Comparison of ENCODE assay signal across 9 mouse cellular contexts in genomic region chr10:118810908-118811711, GRCm38 (mm10). TPM values are rescaled to one million over a fixed set of nuclear protein-coding genes. Genes with fewer than 3 reads are reported as not detected.
A peak's percentile ranks its signal among the peaks of the same experiment; 100 is the strongest.
DNase-seq lines count a peak whose midpoint lies in the region; ATAC-seq lines count a peak whose summit lies in the region.
"Had no signal": no experiment of that assay in that cellular context is flagged by ENCODE, and none has a peak within 500 bp of the region (broad histone marks: within the 10 kb centered on the region; RNA-seq: fewer than 3 reads in every experiment).

No protein-coding gene starts in this region.

- peak; percentile 85 for ATAC-seq in granulocyte monocyte progenitor cell, adult 5-6 weeks (replicated peaks; ENCODE audit: poor library complexity, severe bottlenecking)
- ATAC-seq in midbrain, embryonic 11.5 days (ENCODE audit: low FRiP score), result no peak

- peaks cover 2% of the 10 kb centered on the region; the same call in 1 of the 2 replicates for H3K4me1 ChIP-seq in midbrain, embryonic 11.5 days (ENCODE audit: control insufficient read depth, insufficient read depth, low read length)

- H3K36me3 ChIP-seq in midbrain, embryonic 11.5 days (ENCODE audit: control insufficient read depth, insufficient read depth, low read length), result no peaks in the 10 kb centered on the region

- no peak overlapping the region for H3K27ac ChIP-seq in midbrain, embryonic 11.5 days (ENCODE audit: low read depth, low read length)

- WGBS in midbrain, embryonic 11.5 days, result 72% methylated on average over 16 of the region's 16 CpGs

- H3K4me2 ChIP-seq in midbrain, embryonic 11.5 days, result no peak overlapping the region

- H3K4me3 ChIP-seq in midbrain, embryonic 11.5 days (ENCODE audit: low read depth, low read length), result no peak overlapping the region

- H3K9me3 ChIP-seq in midbrain, embryonic 11.5 days (ENCODE audit: control insufficient read depth, low read length), result no peaks in the 10 kb centered on the region

- H3K9ac ChIP-seq in midbrain, embryonic 11.5 days (ENCODE audit: low read length), result no peak overlapping the region

- H3K27me3 ChIP-seq in midbrain, embryonic 11.5 days (ENCODE audit: control insufficient read depth, insufficient read depth, low read length), result no peaks in the 10 kb centered on the region

- DNase-seq in embryo, embryonic 10 days (ENCODE audit: low spot score), result peak; percentile 13
- no peak for DNase-seq in embryo, embryonic 9.5 days (ENCODE audit: extremely low spot score)
- peak; percentile 52 for DNase-seq in kidney, adult 9 months
- DNase-seq in lung, postnatal 36 days, result peak; percentile 61
- no peak for DNase-seq in midbrain, embryonic 11.5 days (ENCODE audit: low spot score, missing footprints)
- no peak for DNase-seq in ovary, postnatal 14 days (ENCODE audit: low spot score)
- DNase-seq in cerebellum, postnatal 36 days, result no peak
- DNase-seq: cerebellum, adult 9-10 months had no signal

RNA-seq across cellular contexts. Expression of gene Dyrk2, which starts 58.9 kb away (rescaled TPM):
- total RNA-seq in granulocyte monocyte progenitor cell, adult 5-6 weeks (2014; fragmentation: Nextera tagmentation), result 12.4 and 14.0 TPM in 2 replicates
- 14.8 and 28.5 TPM in 2 replicates for total RNA-seq in granulocyte monocyte progenitor cell, adult 5-6 weeks (2017)
- 12.1 and 12.4 TPM in 2 replicates for polyA plus RNA-seq in midbrain, embryonic 11.5 days (2014; fragmentation: Nextera tagmentation; extraction: Ambion mirVana)

Comparison
In these comparisons a context has a peak if more than half of its experiments do, and no peak if none do; other contexts are left out.
1. DNase-seq: peak in embryo, embryonic 10 days (single experiment), kidney, adult 9 months (single experiment) and lung, postnatal 36 days (single experiment); none in embryo, embryonic 9.5 days (single experiment), midbrain, embryonic 11.5 days (single experiment), ovary, postnatal 14 days (single experiment) and cerebellum, postnatal 36 days (0 of 2).